Mouse (Mus musculus) erythroblast, embryonic 14.5 days (primary cell): ENCODE results near the gene Smyd3. TPM values are rescaled to one million over a fixed set of nuclear protein-coding genes. Genes with fewer than 3 reads are reported as not detected.

ENCODE experiments used
- H3K27me3 ChIP-seq: 2 replicates; pipeline ENCODE4 v1.6.1; 2012; ENCODE audit warnings: inconsistent platforms; ENCODE audit not compliant: control insufficient read depth
- H3K36me3 ChIP-seq: 2 replicates; pipeline ENCODE4 v1.6.1; 2012; ENCODE audit warnings: mild to moderate bottlenecking, inconsistent platforms; ENCODE audit not compliant: control insufficient read depth
- H3K4me1 ChIP-seq: 2 replicates; pipeline ENCODE4 v1.6.1; 2012; ENCODE audit warnings: inconsistent platforms; ENCODE audit not compliant: control insufficient read depth
- H3K4me3 ChIP-seq: replicated peaks from 2 replicates; pipeline ENCODE3; 2012; ENCODE audit warnings: moderate library complexity, mild to moderate bottlenecking, inconsistent platforms
- H3K9me3 ChIP-seq: 2 replicates; pipeline ENCODE4 v1.6.1; 2012; ENCODE audit warnings: low read length, inconsistent platforms, mixed read lengths; ENCODE audit not compliant: control insufficient read depth
- GATA1 ChIP-seq: IDR thresholded peaks from 2 replicates; pipeline ENCODE4 v1.6.1; 2012; ENCODE audit warnings: low read length, inconsistent platforms, mixed read lengths
- TAL1 ChIP-seq: IDR thresholded peaks from 3 replicates; pipeline ENCODE4 v1.6.1; 2012; ENCODE audit warnings: low read length, inconsistent platforms, mixed read lengths
- polyA plus RNA-seq: library from polyadenylated mRNA; stranded (reverse); fragments of >175 nt; gene quantifications from 2 replicates; pipeline ENCODE4 v1.2.3, GENCODE M21; 2012

Gene Smyd3
- polyA plus RNA-seq, 1 experiment: 0.09 TPM

DNA sequence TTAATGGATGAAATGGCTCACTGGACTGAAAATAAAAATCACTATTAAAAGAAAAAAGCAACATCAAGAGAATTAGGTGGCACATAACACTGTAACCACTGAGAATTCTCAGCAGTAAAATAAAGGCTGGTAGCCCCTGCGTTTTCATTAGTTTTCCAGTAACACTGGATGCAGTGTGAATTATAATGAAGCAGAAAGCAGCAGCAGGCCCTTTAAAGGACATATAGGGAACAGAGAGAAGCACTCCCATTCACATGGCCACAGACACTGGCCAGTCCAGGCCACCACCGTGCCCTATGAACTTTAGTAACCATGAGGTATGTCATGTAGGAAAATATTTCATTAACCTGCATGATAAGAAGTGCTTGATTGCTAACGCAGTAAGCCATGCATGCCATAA is 178.8 kb downstream of the Smyd3 start:
- Histone ChIP-seq H3K4me3 (no peak overlapping the region), H3K9me3 (no peaks in the 10 kb centered on the region), H3K36me3 (no peaks in the 10 kb centered on the region), H3K4me1 (no peaks in the 10 kb centered on the region), H3K27me3 (no peaks in the 10 kb centered on the region)
- TF ChIP-seq TAL1: no peak
- TF ChIP-seq GATA1: no peak

GRCm38 (mm10) chr1:179337529-179337928 is 180.3 kb downstream of the Smyd3 start:
- Histone ChIP-seq H3K4me1 (no peaks in the 10 kb centered on the region), H3K27me3 (no peaks in the 10 kb centered on the region), H3K9me3 (no peaks in the 10 kb centered on the region), H3K36me3 (no peaks in the 10 kb centered on the region), H3K4me3 (no peak overlapping the region)
- TF ChIP-seq TAL1 (no peak), GATA1 (no peak)

- H3K4me3 ChIP-seq: no peak overlapping the region
- TF ChIP-seq TAL1: no peak
- TF ChIP-seq GATA1: no peak
- H3K27me3 ChIP-seq: no peaks in the 10 kb centered on the region
- no peaks in the 10 kb centered on the region for H3K36me3 ChIP-seq
- no peaks in the 10 kb centered on the region for H3K4me1 ChIP-seq
- H3K9me3 ChIP-seq: no peaks in the 10 kb centered on the region
Measured at GRCm38 (mm10) chr1:179326965-179327308, 190.9 kb downstream of the Smyd3 start.

DNA sequence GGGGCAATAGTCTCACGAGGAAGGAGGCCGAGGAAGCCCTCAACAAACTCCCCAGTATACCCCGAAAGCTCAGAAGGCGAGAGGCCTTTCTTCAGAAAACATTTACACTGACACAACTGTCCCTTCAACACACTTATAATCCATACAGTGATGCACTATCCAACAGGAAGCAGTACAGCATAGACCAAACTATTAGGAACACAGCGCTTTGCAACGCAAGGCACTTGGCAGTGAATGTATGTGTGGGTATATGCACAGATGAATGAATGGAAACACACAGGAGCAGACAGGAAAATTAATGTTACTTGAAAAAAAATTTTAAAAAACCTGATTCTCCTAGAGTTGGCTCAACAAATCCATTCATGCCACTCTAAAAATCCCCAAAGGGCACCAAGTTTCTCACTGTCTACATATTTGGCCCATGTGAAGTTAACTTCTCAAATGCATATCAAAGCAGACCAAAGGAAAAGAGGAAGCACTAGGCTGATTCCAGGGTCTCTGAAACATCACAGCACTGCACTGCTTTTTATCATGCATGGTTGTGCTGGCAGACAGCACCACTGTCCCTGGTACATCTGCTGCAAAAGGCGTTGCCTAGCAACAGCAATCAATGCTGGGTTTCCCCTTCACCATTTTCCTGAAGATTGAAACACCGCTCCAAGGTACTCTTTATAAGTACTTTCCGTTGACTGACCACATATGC is 191.4 kb downstream of the Smyd3 start:
- Histone ChIP-seq H3K4me1 (no peaks in the 10 kb centered on the region), H3K9me3 (no peaks in the 10 kb centered on the region), H3K27me3 (no peaks in the 10 kb centered on the region), H3K36me3 (no peaks in the 10 kb centered on the region), H3K4me3 (no peak overlapping the region)
- TF ChIP-seq GATA1: no peak
- TF ChIP-seq TAL1: no peak

- H3K27me3 ChIP-seq: no peaks in the 10 kb centered on the region
- H3K4me3 ChIP-seq: no peak overlapping the region
- no peaks in the 10 kb centered on the region for H3K9me3 ChIP-seq
- H3K4me1 ChIP-seq: no peaks in the 10 kb centered on the region
- no peaks in the 10 kb centered on the region for H3K36me3 ChIP-seq
- TF ChIP-seq GATA1: no peak
- TF ChIP-seq TAL1: no peak
Measured at GRCm38 (mm10) chr1:179324271-179324670, 193.6 kb downstream of the Smyd3 start.

GRCm38 (mm10) chr1:179313618-179314017 is 204.2 kb downstream of the Smyd3 start:
- Histone ChIP-seq H3K27me3 (no peaks in the 10 kb centered on the region), H3K4me3 (no peak overlapping the region), H3K36me3 (no peaks in the 10 kb centered on the region), H3K4me1 (no peaks in the 10 kb centered on the region), H3K9me3 (no peaks in the 10 kb centered on the region)
- TF ChIP-seq TAL1 (no peak), GATA1 (no peak)

GRCm38 (mm10) chr1:179309487-179309886 is 208.4 kb downstream of the Smyd3 start:
- Histone ChIP-seq H3K27me3 (no peaks in the 10 kb centered on the region), H3K36me3 (no peaks in the 10 kb centered on the region), H3K4me3 (no peak overlapping the region), H3K4me1 (no peaks in the 10 kb centered on the region), H3K9me3 (no peaks in the 10 kb centered on the region)
- no peak for TF ChIP-seq TAL1
- no peak for TF ChIP-seq GATA1

DNA sequence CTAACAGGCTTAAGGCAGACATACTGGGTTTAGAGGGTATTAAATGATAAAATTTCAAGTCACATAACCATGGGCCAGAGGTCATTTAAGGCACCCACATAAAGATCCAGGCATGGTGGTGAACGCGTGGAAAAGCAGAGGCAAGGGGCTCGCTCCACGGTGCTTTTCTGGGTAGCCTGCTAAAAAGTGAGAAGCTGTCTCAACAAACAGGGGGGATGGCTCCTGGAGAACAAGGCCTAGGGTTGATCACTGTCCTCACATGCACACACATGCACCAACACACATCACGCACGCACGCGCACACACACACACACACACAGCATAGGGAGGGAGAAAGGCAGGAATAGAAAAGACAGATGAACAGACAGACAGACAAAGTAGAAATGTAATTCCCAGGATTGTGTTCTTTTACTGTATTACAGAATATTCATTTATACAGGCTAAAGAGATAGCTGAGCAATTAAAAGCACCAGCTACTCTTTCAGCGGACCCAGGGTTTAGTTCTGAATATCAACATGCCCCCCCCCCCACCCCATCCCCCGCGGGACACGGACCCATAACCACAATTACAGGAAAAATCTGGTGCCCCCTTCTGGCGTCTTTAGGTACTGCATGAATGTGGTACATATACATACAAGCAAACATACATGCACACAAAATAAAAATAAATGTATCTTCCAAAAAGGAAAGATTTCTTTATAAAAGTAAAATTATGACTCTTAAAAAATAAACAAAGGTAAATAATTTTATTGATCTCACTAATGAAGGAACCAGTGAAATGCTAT is 215.2 kb downstream of the Smyd3 start:
- peaks cover 4% of the 10 kb centered on the region; the same call in 1 of the 2 replicates for H3K9me3 ChIP-seq
- H3K27me3 ChIP-seq: no peaks in the 10 kb centered on the region
- TF ChIP-seq TAL1: no peak
- no peak for TF ChIP-seq GATA1
- H3K4me1 ChIP-seq: no peaks in the 10 kb centered on the region
- no peaks in the 10 kb centered on the region for H3K36me3 ChIP-seq
- H3K4me3 ChIP-seq: no peak overlapping the region

GRCm38 (mm10) chr1:179295626-179296025 is 222.2 kb downstream of the Smyd3 start:
- Histone ChIP-seq H3K36me3 (no peaks in the 10 kb centered on the region), H3K4me1 (no peaks in the 10 kb centered on the region), H3K27me3 (no peaks in the 10 kb centered on the region), H3K9me3 (peaks cover 3% of the 10 kb centered on the region; the same call in 1 of the 2 replicates), H3K4me3 (no peak overlapping the region)
- TF ChIP-seq TAL1: no peak
- no peak for TF ChIP-seq GATA1
